Mouse (Mus musculus) adrenal gland, adult 2 months (tissue): ENCODE results near the gene Zfp326. TPM values are rescaled to one million over a fixed set of nuclear protein-coding genes. Genes with fewer than 3 reads are reported as not detected.
A peak's percentile ranks its signal among the peaks of the same experiment; 100 is the strongest.

Experiments used
- DNase-seq: peaks from one replicate; pipeline ENCODE4 v3.0.0; 2021
- polyA plus RNA-seq: library from polyadenylated mRNA; depleted of rRNA; stranded (reverse); fragments of >200 nt; gene quantifications from 2 replicates; pipeline ENCODE4 v1.2.3, GENCODE M21; 2012
- total RNA-seq, 2 experiments: library from RNA; stranded (reverse); gene quantifications; 2 replicates each; pipeline ENCODE4 v1.2.3; 2021

Gene Zfp326
- total and polyA plus RNA-seq, 3 experiments: 6.3 to 25.6 (median 20.6) TPM

DNA sequence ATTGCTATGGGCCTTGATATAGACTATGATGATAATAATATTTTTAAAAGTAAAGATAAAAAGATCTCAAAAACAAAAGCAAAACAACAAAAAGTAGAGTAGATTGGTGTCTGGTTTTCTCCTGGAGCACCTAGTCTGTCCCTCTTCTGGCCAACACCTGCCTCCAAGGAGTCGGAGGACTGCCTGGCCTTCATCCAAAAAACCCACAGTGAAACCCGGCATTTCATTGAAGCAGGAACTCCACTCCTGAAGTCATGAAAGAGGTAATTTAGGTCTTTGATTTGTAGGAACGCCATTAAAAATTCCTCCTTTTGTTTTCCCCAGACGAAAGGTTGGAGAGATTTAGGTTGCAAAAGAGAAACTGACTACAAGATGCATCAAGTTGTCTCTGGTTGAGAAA is 8.9 kb upstream of the Zfp326 start:
- DNase-seq: no peak

DNA sequence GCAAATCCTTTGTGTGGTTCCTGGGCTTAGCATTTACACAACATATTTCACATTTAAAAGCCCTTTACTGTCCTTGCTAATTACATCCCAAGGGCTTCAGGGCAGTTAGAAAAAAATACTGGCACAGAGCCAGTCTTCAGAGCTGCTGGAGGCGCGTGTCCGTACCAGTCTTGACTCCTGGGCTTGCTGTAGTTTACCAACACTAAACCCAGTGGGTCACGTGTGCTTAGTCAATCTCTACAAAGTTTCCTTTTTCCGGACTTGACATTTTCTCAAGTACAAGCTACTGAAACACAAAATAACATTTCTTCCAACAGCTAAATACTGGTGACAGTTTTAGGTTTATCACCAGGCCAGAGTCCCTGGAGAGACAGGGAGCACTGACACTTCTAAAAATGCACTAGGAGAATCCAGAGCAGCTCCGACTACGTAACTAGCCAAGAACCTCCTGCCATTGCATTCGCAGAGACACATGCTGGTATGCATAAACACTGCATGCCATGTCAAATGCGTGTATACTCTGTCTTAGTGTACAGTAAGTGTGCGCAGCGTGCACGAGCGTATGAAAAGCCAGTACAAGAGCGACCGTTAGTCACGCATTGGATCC is 8.4 kb upstream of the Zfp326 start:
- DNase-seq: peak; percentile 61

DNA sequence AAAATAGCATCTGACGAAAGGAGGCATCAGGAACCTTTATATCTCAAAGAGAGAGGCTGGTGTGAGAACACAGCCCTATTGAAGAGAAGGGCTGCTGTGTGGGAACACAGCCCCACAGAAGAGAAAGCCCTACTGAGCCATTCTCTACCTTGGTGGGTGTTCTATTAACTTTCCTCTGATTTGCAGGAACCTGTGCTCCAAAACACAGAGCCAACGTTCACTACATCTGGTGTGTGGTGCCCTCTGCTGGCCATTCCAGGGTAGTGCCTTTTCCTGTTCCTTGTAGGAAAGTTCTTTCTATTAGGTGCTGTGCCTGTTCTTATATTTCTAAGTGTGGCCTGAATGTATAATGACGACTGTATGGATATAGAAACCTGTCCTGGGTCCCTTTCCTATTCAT is 7.8 kb upstream of the Zfp326 start:
- peak; percentile 79 for DNase-seq

DNA sequence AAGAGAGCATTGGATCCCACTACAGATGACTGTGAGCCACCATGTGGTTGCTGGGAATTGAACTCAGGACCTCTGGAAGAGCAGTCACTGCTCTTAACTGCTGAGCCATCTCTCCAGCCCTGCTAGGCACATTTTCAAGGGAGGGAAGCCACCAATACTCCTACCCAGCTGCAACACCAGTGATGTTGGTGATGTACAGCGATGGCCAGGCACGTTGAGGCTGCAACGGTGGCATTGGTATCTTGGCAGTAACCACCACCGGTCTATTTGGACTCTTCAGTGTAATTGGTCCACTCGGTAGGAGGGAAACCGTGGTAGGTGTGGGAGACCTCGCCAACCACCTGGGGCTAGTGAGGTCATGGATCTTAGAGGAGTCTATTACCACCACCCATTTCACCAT is 6.6 kb upstream of the Zfp326 start:
- no peak for DNase-seq

DNA sequence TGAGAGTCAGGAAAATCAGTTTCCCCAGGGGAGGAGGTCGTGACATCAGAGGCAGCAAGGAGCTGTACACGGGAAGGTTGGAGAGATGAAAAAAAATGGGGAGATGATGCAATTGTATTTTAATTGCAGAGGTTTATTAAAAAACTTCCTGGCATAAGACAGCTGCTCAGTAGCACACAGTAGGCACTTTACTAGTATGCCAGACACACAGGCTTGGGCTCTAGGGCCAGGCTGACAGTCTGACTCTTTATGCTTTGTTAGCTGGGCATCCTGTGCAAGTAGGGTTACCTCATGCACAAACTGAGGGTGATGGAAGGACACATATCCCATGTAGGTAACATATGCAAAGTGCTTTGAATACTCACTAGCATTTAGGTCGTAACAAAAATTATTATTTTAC is 5.2 kb upstream of the Zfp326 start:
- DNase-seq: no peak

DNA sequence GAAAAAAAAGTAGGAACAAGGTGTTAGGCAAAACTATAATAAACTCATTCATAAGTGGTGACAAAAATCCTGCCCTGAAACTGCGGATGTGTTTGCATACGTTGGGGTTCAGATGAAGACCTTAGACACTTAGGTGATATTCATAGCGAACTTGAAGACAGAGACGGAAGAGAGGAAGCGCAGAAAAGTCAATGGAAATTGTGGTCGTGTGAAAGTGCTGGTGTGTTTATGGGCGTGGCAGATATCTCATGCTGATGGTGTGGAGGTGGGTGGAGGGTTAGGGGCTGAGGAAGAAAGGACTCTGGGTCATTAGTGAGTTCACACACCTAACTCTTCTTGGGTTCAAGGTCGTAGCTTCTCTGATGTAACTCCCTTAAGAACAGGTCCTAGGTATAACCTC is 4.2 kb upstream of the Zfp326 start:
- DNase-seq: no peak

DNA sequence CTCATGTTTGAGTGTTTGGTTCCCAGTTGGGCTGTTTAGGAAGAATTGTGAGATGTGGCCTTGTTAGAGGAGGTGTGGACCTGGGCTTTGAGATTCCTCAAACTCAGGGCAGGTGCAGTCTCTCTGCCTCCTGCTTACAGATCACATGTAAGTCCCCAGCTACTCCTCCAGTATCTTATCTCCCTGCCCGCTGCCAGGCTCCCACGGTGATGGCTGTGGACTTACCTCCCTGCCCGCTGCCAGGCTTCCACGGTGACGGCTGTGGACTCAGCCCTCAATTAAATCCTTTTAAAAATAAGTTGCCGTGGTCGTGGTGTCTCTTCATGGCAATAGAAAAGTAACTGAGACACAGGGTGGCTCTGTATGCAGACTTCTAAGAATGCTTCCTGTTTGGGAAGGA is 3.4 kb upstream of the Zfp326 start:
- no peak for DNase-seq

DNA sequence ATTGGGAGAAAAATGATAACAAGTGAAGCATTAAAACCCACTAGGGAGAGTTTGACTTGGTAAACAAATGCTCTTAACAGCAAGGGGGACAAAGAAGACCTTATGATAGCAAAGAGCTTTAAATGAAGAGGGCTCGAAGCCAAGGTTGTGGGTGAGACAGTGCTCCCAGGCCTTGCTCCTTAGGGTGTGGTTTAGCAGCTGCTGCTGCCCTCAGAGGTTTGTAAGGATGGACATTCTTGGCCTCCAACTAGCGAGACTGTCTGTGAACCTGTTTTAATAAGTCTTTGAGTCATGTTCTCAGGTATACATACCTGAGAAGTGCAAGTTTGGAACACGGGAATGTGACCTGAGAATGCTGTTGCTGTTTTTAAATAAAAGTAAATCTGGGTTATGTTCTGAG is 2.6 kb upstream of the Zfp326 start:
- DNase-seq: no peak

DNA sequence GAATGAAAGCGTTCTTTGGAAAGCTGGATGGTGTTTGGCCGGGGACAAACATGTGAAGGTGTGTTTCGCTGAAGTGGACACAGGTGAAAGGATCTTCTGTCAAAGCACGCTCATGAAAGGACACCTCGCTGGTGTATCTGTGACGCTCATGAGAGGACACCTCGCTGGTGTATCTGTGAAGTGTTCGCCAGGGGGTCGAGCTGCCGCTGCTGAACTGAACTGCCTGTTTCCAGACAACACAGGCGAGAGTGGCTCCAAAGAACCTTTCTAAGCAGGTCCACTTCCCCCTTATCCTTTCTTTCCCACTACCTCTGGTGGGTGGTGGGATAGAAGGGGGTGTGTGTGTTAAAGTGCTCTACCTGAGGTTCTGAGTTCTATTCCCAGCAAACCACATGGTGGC is 1.9 kb upstream of the Zfp326 start:
- DNase-seq: no peak

DNA sequence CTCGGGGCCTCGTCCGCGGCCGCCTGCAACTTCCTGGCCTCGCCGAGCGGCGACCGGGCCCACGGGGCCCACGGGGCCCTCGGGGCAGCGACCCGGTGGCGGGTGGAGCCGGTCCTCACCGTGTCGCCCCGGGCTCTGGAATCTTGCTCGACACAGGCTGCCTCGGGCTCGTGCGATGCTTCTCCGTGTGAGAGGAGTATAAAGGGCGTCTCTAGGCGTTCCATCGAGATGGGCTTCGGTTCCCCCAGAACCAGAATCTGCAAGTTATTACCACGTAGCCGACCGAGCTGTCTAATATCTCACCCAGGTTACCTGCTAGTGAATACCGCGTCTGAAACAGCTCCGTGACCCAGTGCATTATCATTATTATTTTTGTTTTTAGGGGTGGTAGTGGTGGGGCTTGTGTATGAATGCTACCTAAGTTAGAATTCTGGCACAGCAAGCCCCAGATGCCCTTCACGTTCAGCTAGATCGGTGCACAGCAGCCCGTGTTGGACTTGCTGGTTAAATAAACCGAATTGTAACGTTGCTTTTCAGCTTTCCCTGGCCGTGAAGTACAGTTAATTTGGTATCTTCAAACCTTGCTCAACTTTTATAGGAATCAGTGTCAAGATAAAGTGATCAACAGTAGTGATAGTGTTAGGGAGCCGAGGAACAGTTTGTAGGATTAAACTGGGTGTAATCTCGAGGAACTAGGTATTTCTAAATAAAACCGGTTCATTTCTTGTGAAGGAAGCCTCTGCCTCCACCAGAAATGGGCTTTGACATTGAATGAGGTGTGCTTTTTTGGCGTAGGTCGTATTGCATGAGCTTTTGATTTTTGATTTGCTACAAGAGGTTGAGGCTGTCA is 785 bp downstream of the Zfp326 start:
- DNase-seq: no peak

DNA sequence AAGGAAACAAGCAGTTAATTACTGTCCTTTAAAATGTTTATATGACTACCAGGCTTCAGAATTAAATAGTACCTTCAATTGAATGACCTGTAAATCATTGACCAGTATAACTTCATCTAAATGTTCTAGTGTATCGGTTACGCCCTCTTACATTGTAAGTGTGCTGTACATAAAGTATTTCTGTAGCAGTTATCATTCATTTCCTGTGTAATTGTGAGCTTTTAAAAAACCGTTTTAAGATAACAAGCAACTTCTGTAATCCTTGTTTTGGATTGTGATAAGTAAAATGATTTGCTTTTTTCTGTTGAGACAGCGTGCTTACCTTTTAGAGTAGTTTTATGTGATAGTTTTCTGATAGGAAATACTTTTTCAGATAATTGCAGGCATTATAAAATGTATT is 11.0 kb downstream of the Zfp326 start:
- no peak for DNase-seq

DNA sequence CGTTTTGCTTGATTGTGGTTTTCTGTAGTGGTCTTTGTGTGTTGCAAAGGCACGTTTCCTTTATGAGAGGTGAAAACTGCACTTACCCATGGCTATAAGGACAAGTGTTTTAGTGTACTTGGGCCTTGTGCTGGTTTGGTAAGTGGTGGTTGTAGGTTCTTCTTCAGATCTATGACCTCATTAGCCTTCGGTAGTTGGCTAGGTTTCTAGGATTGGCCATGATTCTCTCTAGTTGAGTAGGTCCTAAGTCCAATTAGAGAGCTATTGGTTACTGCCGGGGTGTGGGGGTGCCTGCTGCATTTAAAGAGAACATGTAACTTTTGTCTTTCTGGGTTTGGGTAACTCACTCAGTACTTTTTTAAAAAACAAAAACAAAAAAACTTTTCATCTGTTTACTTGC is 21.8 kb downstream of the Zfp326 start:
- no peak for DNase-seq

DNA sequence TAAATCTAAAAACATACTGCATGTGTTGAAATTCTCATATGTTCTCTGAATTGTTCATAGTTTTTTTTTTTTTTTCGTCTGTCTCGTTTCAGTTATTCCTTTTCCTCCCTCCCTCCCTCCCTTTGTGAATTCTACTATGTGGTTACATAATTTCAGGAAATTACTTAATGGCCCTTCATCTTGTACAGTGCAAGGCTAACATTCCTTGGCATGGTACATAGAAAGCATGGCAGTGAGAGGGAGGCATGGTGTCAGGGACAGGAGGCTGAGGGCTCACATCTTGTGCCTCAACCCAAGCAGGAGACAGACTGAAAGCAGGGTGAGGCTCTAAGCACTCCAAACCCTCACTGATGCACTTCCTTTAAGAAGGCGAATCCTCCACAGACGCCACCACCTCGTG is 32.8 kb downstream of the Zfp326 start:
- no peak for DNase-seq

DNA sequence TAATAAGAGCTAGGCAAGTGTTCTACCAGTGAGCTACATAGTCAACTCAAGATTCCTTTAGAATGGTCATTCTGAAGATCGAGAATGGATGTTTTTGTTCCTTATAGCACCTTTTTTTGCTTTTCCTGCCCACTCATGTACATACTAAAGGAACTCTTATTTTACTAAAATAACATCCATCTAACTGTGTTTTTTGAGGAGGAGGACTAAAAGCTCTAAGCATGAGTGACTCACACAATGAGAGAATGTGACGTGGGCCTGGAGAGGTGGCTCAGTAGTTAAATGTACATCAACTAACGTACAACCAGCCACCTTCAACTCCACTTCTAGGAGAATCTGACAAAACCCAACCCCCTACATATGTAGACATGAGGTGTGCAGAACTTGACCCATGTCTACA is 33.3 kb downstream of the Zfp326 start:
- DNase-seq: no peak

DNA sequence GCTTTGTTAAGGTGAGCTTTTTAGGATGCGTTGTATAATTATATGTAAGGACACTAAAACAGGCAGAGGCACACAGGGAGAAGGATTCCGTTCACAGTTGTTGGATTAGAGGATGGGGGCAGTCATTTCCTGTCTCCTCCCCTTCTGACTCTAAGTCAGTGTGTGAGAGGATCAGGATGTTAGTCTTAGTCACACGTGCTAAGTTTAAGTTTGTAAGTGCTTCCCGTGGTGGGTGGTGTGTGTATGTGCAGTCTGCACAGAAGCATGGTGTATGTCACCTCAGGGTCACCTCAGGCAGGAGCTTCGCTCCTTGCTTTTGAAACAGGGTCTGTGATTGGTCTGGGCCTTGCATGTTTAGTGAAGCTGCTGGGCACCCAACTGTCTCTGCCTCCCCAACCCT is 35.1 kb downstream of the Zfp326 start:
- no peak for DNase-seq

DNA sequence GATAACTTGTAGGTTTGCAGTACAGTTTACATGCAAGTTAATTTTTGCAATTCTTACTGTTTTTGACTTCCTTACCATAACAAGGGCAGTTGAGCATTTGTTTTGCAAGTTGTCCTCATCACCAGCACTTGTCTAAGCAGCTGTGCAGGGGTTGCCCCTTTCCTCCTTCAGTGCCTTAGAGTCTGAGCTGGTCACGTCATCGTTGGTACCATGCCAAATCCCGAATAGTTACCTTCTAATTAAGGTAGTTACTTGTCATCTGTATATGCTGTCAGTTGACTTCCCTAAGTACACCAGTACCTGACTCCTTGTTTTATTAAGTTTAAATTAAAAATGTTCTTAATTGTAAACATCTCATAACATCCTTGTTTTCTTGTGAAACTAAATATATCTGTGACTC is 41.0 kb downstream of the Zfp326 start:
- no peak for DNase-seq

DNA sequence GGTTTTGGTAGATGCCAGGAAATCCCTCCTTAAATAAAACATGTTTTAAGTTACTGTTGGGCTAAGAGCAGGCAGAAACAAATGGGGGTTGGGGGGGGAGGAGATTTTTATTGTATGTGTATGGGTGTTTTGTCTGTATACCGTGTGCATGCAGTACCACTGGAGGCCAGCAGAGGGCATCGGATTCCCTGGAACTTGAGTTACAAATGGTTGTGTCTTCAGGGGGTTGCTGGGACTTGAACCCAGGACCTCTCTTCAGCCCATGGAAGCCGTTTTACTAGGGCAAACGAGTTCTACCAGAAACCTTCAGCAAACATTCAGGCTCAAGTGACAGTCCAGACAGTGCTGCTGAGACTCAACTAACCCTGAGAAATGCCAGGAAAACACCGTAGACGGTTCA is 41.9 kb downstream of the Zfp326 start:
- no peak for DNase-seq

DNA sequence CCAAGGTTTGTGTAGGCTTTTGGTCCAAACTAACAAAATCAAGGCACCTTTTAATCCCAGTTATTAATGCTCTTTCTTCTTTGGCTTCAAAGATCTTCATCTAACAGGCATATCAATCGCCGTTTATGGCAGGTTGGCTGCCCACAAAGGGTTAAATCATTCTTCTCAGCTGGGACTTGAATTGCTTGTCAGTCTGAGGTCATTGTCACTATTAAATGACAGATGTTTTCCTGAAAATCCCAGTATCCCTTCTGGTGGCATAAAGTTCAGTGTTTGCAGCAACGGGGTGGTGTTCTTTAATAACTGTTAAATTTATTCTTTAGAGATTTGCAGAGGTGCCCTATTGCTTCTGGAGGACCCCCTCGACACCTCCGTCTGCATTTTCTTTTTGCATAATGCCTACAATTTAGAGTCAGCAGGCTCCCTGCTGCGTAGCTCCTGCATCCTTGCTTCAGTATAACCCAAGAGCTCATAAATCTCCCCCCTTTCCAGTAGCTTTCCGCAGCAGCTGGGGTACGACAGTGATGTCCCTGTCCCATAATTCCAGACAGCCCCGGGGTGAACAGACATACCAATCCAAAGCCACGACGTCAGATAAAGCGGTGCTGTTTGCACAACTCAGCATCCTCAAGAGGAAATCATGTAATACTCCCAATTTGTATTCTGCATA is 46.6 kb downstream of the Zfp326 start:
- no peak for DNase-seq

DNA sequence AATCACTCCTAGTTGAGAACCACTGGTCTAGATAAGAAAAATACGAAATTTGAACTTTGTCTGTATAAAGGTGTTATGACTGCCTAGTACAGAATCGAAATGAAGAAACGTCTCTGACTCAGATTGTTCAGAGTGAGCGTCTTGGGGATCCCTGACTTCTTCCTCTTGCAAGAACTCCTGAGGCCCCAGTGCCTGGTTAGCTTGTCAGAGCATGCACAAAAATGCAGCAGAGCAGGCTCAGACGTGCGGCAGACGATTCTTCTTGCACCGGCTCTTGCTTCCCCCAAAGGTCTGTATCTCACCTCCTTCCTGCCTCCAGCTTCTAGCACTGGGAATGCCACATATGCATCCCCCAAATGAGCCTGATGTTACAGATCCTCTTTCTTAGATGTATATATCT is 48.0 kb downstream of the Zfp326 start:
- no peak for DNase-seq

DNA sequence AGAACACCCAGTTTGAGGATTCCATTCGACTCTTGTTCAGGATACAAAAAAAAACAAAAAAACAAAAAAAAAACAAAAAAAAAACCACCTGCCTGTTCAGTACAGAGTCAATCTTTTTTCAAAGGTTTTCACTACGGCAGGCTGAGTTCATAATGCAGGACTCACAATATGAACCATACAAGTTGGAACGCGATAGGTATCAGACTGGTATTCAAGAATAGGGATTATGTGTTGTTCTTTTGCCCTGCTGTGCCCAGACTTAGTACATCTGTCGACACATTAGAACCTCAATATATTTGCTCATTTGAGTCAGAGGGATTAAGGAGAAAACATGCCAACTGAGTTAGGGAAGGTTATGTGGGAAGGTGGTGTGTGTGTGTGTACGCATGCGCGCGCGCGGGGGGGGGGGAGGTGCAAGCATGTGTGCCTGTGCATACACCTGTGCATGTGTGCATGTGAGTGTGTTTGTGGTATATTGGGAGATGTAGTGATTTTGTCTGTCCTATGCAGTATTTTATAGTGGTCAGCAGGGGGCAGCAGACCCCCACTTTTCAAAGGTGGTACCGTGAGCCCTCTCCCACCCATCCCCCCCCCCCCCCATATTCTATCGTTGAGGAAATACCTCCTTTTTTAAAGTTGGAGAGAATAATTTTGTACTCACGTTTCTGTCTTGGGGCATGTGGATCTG is 49.3 kb downstream of the Zfp326 start:
- DNase-seq: no peak

DNA sequence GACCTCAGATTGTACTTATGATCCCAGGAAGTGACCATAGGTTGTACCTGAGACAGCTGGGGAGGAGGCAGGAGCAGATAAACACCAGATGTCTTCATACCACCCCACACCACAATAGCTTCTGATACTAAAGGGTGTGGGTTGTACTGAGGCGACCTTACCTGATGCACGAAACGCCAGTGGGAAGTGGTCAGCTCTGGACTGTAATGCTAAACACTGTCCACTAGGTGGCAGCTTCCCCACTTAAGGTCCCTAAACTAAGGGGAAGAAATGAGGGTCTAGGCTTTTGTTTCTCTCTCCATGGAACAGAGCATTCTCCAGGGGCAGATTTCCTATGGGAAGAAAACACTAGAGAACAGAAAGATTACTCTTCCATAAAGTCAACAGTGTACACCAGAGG is 53.9 kb downstream of the Zfp326 start:
- DNase-seq: no peak

DNA sequence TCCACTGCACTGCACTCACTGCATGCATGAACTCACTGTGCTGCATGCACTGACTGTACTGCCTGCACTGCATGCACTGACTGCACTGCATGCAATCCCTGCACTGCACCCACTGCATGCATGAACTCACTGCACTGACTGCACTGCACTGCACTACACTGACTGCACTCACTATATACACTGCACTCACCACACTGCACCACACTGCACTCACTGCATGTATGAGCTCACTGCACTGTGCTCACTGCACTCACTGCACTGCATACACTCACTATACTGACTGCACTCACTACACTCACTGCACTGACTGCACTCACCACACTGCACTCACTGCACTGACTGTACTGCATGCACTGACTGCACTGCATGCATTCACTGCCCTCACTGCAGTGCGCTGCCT is 56.0 kb downstream of the Zfp326 start:
- no peak for DNase-seq

DNA sequence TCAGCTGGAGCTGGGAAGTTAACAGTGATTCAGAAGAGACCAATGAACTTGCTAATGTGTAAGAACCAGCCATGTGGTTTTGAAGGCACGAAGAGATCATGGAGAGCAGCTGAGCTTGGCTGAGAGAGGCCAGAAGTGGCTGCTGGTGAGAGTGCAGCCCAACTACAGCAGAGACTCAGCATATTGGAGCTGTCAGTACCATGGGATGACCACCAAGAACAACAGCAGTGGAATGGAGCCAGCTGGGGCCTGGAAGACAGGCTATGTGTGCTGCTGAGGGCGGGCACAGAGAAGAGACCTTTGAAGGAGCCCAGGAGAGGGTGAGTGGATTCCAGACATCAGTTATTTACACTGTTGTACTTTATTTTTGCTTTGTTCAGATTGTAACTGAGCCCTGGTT is 65.6 kb downstream of the Zfp326 start:
- DNase-seq: no peak
